ENCODE assay signal across 11 mouse cellular contexts in the genomic region with DNA sequence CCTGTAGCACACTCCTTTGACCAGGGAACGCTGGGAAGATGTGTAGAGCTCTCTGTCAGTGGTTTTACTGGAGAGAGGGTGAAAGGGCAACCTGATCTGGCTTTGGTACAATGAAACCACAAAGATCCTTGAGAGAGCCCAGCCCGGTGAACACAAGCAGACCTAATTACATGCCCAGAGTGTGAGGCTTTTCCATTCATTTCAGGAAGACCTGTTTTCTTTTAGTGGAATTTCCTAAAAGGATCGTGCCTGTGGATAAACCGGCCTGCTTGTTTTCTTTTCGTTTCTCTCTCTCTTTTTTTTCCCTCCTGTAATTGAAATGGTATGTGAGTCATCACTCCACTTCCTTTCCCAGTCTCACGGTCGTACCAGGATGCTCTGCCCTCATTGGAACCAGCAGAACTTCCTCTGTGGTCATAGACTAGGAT.
DNase-seq lines count a peak whose midpoint lies in the region; ATAC-seq lines count a peak whose summit lies in the region.
"Had no signal": no experiment of that assay in that cellular context is flagged by ENCODE, and none has a peak within 500 bp of the region (broad histone marks: within the 10 kb centered on the region; RNA-seq: fewer than 3 reads in every experiment).

No protein-coding gene starts in this region.

- no peaks in the 10 kb centered on the region for H3K9me3 ChIP-seq in lung, embryonic 16.5 days (ENCODE audit: control insufficient read depth, low read length)
- H3K9me3 ChIP-seq in heart, embryonic 12.5 days (replicated peaks), result no peaks in the 10 kb centered on the region
- H3K9me3 ChIP-seq: hindbrain, embryonic 15.5 days had no signal

- no peak overlapping the region for H3K4me3 ChIP-seq in lung, embryonic 16.5 days (ENCODE audit: low read length)
- H3K4me3 ChIP-seq in heart, embryonic 12.5 days, result no peak overlapping the region
- H3K4me3 ChIP-seq: hindbrain, embryonic 15.5 days had no signal

- no peak for DNase-seq in lung, postnatal 14 days
- DNase-seq in embryo, embryonic 10.5 days (ENCODE audit: low spot score), result peak; percentile 65
- no peak for DNase-seq in spleen, postnatal 14 days (ENCODE audit: low spot score in 2 of 2)
- no peak for DNase-seq in ovary, adult 18-20 months (ENCODE audit: low spot score)
- DNase-seq in layer of hippocampus, adult 8-10 months (ENCODE audit: low spot score in 2 of 2), result no peak
- DNase-seq: cerebellum, adult 9-11 months; layer of hippocampus, postnatal 36 days had no signal

- H3K4me1 ChIP-seq in lung, embryonic 16.5 days (replicated peaks; ENCODE audit: control insufficient read depth, insufficient read depth, low read length), result no peaks in the 10 kb centered on the region
- H3K4me1 ChIP-seq in heart, embryonic 12.5 days (replicated peaks), result 0 out of 2 replicates have a peak, but pooled peaks cover 8% of the 10 kb centered on the region
- H3K4me1 ChIP-seq: hindbrain, embryonic 15.5 days had no signal

- no peak overlapping the region for H3K27ac ChIP-seq in lung, embryonic 16.5 days (ENCODE audit: low read length)
- peak overlapping the region; percentile 77 for H3K27ac ChIP-seq in heart, embryonic 12.5 days (ENCODE audit: poor library complexity, severe bottlenecking)
- H3K27ac ChIP-seq: hindbrain, embryonic 15.5 days had no signal

- peaks cover 3% of the 10 kb centered on the region; the same call in 1 of the 2 replicates for H3K36me3 ChIP-seq in lung, embryonic 16.5 days (ENCODE audit: control insufficient read depth, insufficient read depth, low read length)
- H3K36me3 ChIP-seq in heart, embryonic 12.5 days, result 0 out of 2 replicates have a peak, but pooled peaks cover 2% of the 10 kb centered on the region
- H3K36me3 ChIP-seq: hindbrain, embryonic 15.5 days had no signal

- 30% methylated on average over 7 of the region's 7 CpGs for WGBS in lung, embryonic 16.5 days
- WGBS in heart, embryonic 12.5 days, result 32% methylated on average over 7 of the region's 7 CpGs

- no peaks in the 10 kb centered on the region for H3K27me3 ChIP-seq in lung, embryonic 16.5 days (ENCODE audit: control insufficient read depth, insufficient read depth, low read depth, low read length)
- no peaks in the 10 kb centered on the region for H3K27me3 ChIP-seq in heart, embryonic 12.5 days (replicated peaks)

- H3K4me2 ChIP-seq in lung, embryonic 16.5 days (ENCODE audit: low read depth, low read length), result 0 out of 2 replicates have a peak overlapping the region, but pooled peaks have one; percentile 1
- H3K4me2 ChIP-seq in heart, embryonic 12.5 days, result no peak overlapping the region
- H3K4me2 ChIP-seq: hindbrain, embryonic 15.5 days had no signal

- H3K9ac ChIP-seq in lung, embryonic 16.5 days (ENCODE audit: low read length), result no peak overlapping the region
- H3K9ac ChIP-seq in heart, embryonic 12.5 days, result no peak overlapping the region
- H3K9ac ChIP-seq: hindbrain, embryonic 15.5 days had no signal

- no peak for ATAC-seq in lung, embryonic 16.5 days (ENCODE audit: low read depth)
- ATAC-seq in heart, embryonic 12.5 days (ENCODE audit: insufficient number of reproducible peaks, low FRiP score), result peak; percentile 71
- peak; percentile 99 for ATAC-seq in megakaryocyte progenitor cell, adult 5-6 weeks (replicated peaks; ENCODE audit: poor library complexity)
